Mouse (Mus musculus): ENCODE data around the gene Olfr1234. TPM values are rescaled to one million over a fixed set of nuclear protein-coding genes. Genes with fewer than 3 reads are reported as not detected.

Gene Olfr1234
- not detected for total RNA-seq (2021)

DNA sequence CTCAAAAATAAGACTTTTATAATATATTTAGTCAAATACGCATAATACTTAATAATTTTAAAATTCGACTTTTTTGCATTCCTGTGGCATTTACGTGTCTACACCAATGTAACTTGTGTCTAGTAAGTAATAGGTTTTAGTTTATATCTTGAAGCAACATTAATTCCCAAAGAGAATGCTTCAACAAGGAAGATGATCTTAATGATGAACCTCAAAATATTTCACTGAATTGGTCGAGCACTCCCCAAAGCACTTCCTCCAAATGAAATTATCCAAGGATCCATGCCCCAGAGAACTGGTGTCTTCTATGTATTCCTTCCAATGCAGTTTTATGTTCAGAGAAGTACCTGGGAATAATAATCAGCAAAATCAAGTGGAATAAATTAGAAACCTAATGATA lies at the start of gene Olfr1234:
Olfr1234 (minus strand) TSS at position 101 of the 400 bp plus-strand sequence.
- intact Hi-C loops (cut with DNase I): no loop called here
- DNase-seq: no peak

DNA sequence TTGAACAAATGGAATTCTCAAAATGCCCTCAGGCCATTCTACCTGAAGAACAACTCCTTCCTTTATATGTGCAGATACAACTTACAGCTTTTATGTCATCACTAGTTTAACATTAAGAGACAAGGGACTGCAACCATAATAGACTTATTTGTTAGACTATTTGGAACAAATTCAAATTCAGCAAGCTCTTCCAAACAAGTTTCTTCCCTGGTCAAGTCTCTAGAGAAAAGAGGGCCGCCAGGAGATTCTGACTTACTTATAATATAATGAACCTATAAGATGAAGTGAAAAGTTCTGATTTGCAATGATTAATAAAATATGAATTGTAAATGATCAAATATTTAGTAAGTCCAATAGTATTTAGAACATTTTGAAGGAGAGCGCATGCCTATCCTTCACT lies 44.9 kb upstream of the Olfr1234 start, which contains the start of gene Olfr1238:
Olfr1238 (minus strand) TSS at position 101 of the 400 bp plus-strand sequence.
- intact Hi-C loops (cut with DNase I): no loop called here
- no peak for DNase-seq

GRCm38 (mm10) chr2:89400882-89401281 lies 36.2 kb upstream of the Olfr1234 start:
- DNase-seq: no peak
- intact Hi-C loops (cut with DNase I): no loop called here

GRCm38 (mm10) chr2:89342298-89342697 lies 22.4 kb downstream of the Olfr1234 start, which contains the start of gene Olfr1233:
Gene Olfr1233 (minus strand): TSS chr2:89342398.
- no peak for DNase-seq
- intact Hi-C loops (cut with DNase I): no loop called here

DNA sequence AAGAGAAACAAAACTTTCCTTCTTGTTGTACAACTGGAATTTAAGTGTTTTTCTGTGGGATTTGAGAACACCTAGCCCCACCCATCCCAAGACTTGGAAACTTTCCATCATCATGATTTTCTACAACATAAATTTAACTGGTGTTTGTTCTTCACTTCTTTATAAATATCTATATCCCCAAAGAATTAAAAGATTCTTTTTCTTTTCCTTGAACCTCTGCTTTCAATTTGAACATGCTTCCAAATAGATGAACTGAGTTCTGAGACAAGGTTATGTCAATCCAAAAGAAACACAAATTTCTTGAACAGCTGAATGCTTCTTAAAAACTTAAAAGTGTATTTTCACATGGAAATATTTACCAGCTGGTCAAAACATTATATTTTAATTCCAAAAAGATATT lies 35.1 kb downstream of the Olfr1234 start, which contains the start of gene Olfr1232:
Olfr1232 (minus strand) TSS at position 101 of the 400 bp plus-strand sequence.
- intact Hi-C loops (cut with DNase I): no loop called here

More for the DNA sequence above, 35.1 kb downstream of the Olfr1234 start, which contains the start of gene Olfr1232:
- no peak for DNase-seq

Other genes with a start within 250 kb of the Olfr1234 start
- not detected for gene Olfr1221, start 247.6 kb downstream of the Olfr1234 start, total RNA-seq (2021)
- gene Olfr1222, start 231.8 kb downstream of the Olfr1234 start, total RNA-seq (2021): not detected
- gene Olfr1223, start 213.3 kb downstream of the Olfr1234 start, total RNA-seq (2021): not detected
- not detected for gene Olfr1224-ps1, start 200.8 kb downstream of the Olfr1234 start, total RNA-seq (2021)
- gene Olfr1225, start 190.2 kb downstream of the Olfr1234 start, total RNA-seq (2021): not detected
- gene Olfr1226, start 164.8 kb downstream of the Olfr1234 start, total RNA-seq (2021): not detected
- gene Olfr1228, start 110.8 kb downstream of the Olfr1234 start, total RNA-seq (2021): not detected
- gene Olfr1229, start 76.9 kb downstream of the Olfr1234 start, total RNA-seq (2021): not detected
- gene Olfr1230, start 67.6 kb downstream of the Olfr1234 start, total RNA-seq (2021): not detected
- not detected for gene Olfr1231, start 57.8 kb downstream of the Olfr1234 start, total RNA-seq (2021)
- not detected for gene Olfr1232, start 35.2 kb downstream of the Olfr1234 start, total RNA-seq (2021)
- not detected for gene Olfr1233, start 22.5 kb downstream of the Olfr1234 start, total RNA-seq (2021)
- gene Olfr1238, start 44.8 kb upstream of the Olfr1234 start, total RNA-seq (2021): not detected
- gene Olfr1239, start 55.5 kb upstream of the Olfr1234 start, total RNA-seq (2021): not detected
- not detected for gene Olfr1240, start 78.1 kb upstream of the Olfr1234 start, total RNA-seq (2021)
- not detected for gene Olfr1241, start 122.3 kb upstream of the Olfr1234 start, total RNA-seq (2021)
- gene Olfr1242, start 133.5 kb upstream of the Olfr1234 start, total RNA-seq (2021): not detected
- not detected for gene Olfr1243, start 166.6 kb upstream of the Olfr1234 start, total RNA-seq (2021)
- not detected for gene Olfr1245, start 213.6 kb upstream of the Olfr1234 start, total RNA-seq (2021)
- gene Olfr1246, start 228.3 kb upstream of the Olfr1234 start, total RNA-seq (2021): not detected
- under 1 TPM in 1 of 2 experiments, not detected in 1; 0.03 TPM for gene Olfr1247, start 249.3 kb upstream of the Olfr1234 start, total RNA-seq (2021)